Mouse (Mus musculus) telencephalon, adult 2 months (tissue): ENCODE measurements at regions not wholly inside any gene's neighbourhood (a gene's known extent, or its start where the extent isn't known, plus 50 kb on each side); places are given as distances from the start of the nearest gene placed in this dataset.
A peak's percentile ranks its signal among the peaks of the same experiment; 100 is the strongest.

Experiments
- DNase-seq: peaks from one replicate; pipeline ENCODE4 v3.0.0-alpha.2; 2011; ENCODE audit warnings: low read depth, low spot score

DNA sequence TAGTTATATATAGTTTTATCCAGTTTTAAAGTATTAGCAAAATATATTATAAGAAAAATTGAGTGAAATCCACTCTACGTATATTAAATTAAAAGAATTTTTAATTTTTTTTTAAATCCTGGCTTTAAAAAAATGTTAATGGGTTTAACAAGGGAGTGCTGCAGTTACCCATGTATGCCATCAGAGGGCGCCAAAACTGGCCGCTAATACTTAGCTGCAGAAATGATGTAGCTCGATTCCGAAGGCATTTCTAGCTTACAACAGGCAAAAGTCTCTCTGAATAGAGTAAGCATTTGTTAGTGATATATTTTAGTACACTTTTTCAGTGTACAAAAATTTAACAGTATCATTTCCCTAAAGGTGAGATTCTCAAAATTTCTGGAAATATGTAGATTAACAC lies 73.1 kb downstream of the Olfr444 start:
- peak; percentile 33 for DNase-seq
